In genomic region chr9:77636003-77636402, GRCm38 (mm10) we compare ENCODE assay signal across 21 mouse cellular contexts. TPM values are rescaled to one million over a fixed set of nuclear protein-coding genes. Genes with fewer than 3 reads are reported as not detected.
DNase-seq lines count a peak whose midpoint lies in the region; ATAC-seq and TF ChIP-seq lines count a peak whose summit lies in the region.
"Had no signal": no experiment of that assay in that cellular context is flagged by ENCODE, and none has a peak within 500 bp of the region (broad histone marks: within the 10 kb centered on the region; RNA-seq: fewer than 3 reads in every experiment).

No protein-coding gene starts in this region.

- TF ChIP-seq EP300 in heart, adult 2 months (IDR thresholded peaks at IDR 0.05; ENCODE audit: insufficient read depth, low read depth, low read length) = no peak

- no peak overlapping the region; the same call in 1 of the 2 replicates for H3K4me3 ChIP-seq in heart, adult 2 months
- H3K4me3 ChIP-seq in heart, embryonic 13.5 days = peak overlapping the region; percentile 55
- no peak overlapping the region for H3K4me3 ChIP-seq in limb, embryonic 13.5 days
- H3K4me3 ChIP-seq in limb, embryonic 10.5 days = no peak overlapping the region
- H3K4me3 ChIP-seq in myocyte = peak overlapping the region; percentile 23
- H3K4me3 ChIP-seq: embryonic facial prominence, embryonic 15.5 days; erythroblast, embryonic 14.5 days; forebrain, embryonic 10.5 days; hindbrain, embryonic 10.5 days; intestine, embryonic 15.5 days had no signal

- peaks cover 6% of the 10 kb centered on the region for H3K36me3 ChIP-seq in heart, adult 2 months (ENCODE audit: control insufficient read depth, insufficient read depth, low read length)
- peaks cover 3% of the 10 kb centered on the region; the same call in 1 of the 2 replicates for H3K36me3 ChIP-seq in heart, embryonic 13.5 days
- H3K36me3 ChIP-seq in limb, embryonic 13.5 days = no peaks in the 10 kb centered on the region
- no peaks in the 10 kb centered on the region for H3K36me3 ChIP-seq in limb, embryonic 10.5 days
- H3K36me3 ChIP-seq in myocyte (ENCODE audit: control insufficient read depth, insufficient read depth) = peaks cover 3% of the 10 kb centered on the region
- H3K36me3 ChIP-seq: embryonic facial prominence, embryonic 15.5 days; forebrain, embryonic 10.5 days; hindbrain, embryonic 10.5 days; intestine, embryonic 15.5 days had no signal

- TF ChIP-seq POLR2A in heart, adult 2 months (IDR thresholded peaks at IDR 0.05; ENCODE audit: insufficient read depth, low read depth, low read length) = no peak
- TF ChIP-seq POLR2A in myocyte (IDR thresholded peaks at IDR 0.05; ENCODE audit: insufficient read length, low read depth) = no peak

- H3K4me1 ChIP-seq in heart, adult 2 months (ENCODE audit: control insufficient read depth, insufficient read depth, low read length) = no peaks in the 10 kb centered on the region; the same call in 1 of the 2 replicates
- peaks cover 25% of the 10 kb centered on the region for H3K4me1 ChIP-seq in heart, embryonic 13.5 days
- H3K4me1 ChIP-seq in limb, embryonic 13.5 days = 0 out of 2 replicates have a peak, but pooled peaks cover 3% of the 10 kb centered on the region
- H3K4me1 ChIP-seq in limb, embryonic 10.5 days = peaks cover 4% of the 10 kb centered on the region; the same call in 1 of the 2 replicates
- H3K4me1 ChIP-seq: hindbrain, embryonic 10.5 days; intestine, embryonic 15.5 days had no signal

- WGBS in heart, adult 2 months = 61% methylated on average over 5 of the region's 5 CpGs
- 60% methylated on average over 5 of the region's 5 CpGs for WGBS in heart, embryonic 13.5 days
- WGBS in limb, embryonic 13.5 days = 87% methylated on average over 5 of the region's 5 CpGs
- 89% methylated on average over 5 of the region's 5 CpGs for WGBS in limb, embryonic 10.5 days

- H3K79me2 ChIP-seq in heart, adult 2 months (replicated peaks; ENCODE audit: control insufficient read depth, insufficient read depth, low read length) = no peaks in the 10 kb centered on the region
- H3K79me2 ChIP-seq in myocyte (ENCODE audit: control insufficient read depth, insufficient read depth) = no peaks in the 10 kb centered on the region

- TF ChIP-seq CTCF in heart, adult 2 months (IDR thresholded peaks at IDR 0.05) = no peak

- no peak overlapping the region for H3K9ac ChIP-seq in heart, adult 2 months (ENCODE audit: low read depth, low read length)
- peak overlapping the region; percentile 83 for H3K9ac ChIP-seq in heart, embryonic 13.5 days
- no peak overlapping the region for H3K9ac ChIP-seq in limb, embryonic 13.5 days
- H3K9ac ChIP-seq: embryonic facial prominence, embryonic 15.5 days; hindbrain, embryonic 14.5 days; intestine, embryonic 15.5 days had no signal

- peak overlapping the region; percentile 71 for H3K4me2 ChIP-seq in heart, embryonic 13.5 days
- H3K4me2 ChIP-seq in limb, embryonic 13.5 days (replicated peaks) = no peak overlapping the region
- H3K4me2 ChIP-seq in myocyte (ENCODE audit: low read depth) = peak overlapping the region; percentile 88
- H3K4me2 ChIP-seq: embryonic facial prominence, embryonic 15.5 days; hindbrain, embryonic 14.5 days; intestine, embryonic 15.5 days had no signal

- no peak for ATAC-seq in heart, embryonic 13.5 days (ENCODE audit: extremely low read depth, insufficient number of reproducible peaks, low FRiP score, low TSS enrichment)
- no peak for ATAC-seq in limb, embryonic 13.5 days (ENCODE audit: low FRiP score, low read depth)
- ATAC-seq: forebrain, embryonic 14.5 days; intestine, embryonic 15.5 days had no signal

- no peak for DNase-seq in heart, adult 2 months
- no peak for DNase-seq in heart, postnatal 14 days
- no peak for DNase-seq in heart, postnatal 4 days
- no peak for DNase-seq in limb, embryonic 10.5 days (ENCODE audit: low spot score)
- DNase-seq in left cerebral cortex, adult 18-20 months (ENCODE audit: low spot score in 2 of 2) = no peak
- DNase-seq: adrenal gland, adult 2 months; adrenal gland, postnatal 25 days; cerebellum, adult 18-20 months; cerebellum, adult 9-11 months; cerebellum, postnatal 36 days had no signal

- peak overlapping the region; percentile 18 for H3ac ChIP-seq in myocyte (ENCODE audit: control insufficient read depth, insufficient read length)

- intact Hi-C loops in heart, adult 2 months (cut with DNase I) = no loop called here
- intact Hi-C loops in heart, postnatal 14 days (cut with DNase I) = no loop called here

- no peaks in the 10 kb centered on the region for H3K9me3 ChIP-seq in heart, embryonic 13.5 days
- H3K9me3 ChIP-seq in limb, embryonic 13.5 days = no peaks in the 10 kb centered on the region
- H3K9me3 ChIP-seq in limb, embryonic 10.5 days (replicated peaks) = no peaks in the 10 kb centered on the region
- H3K9me3 ChIP-seq: embryonic facial prominence, embryonic 15.5 days; forebrain, embryonic 10.5 days; hindbrain, embryonic 10.5 days; intestine, embryonic 15.5 days had no signal

- peak overlapping the region; percentile 90 for H3K27ac ChIP-seq in heart, adult 2 months
- H3K27ac ChIP-seq in heart, embryonic 13.5 days (replicated peaks) = peak overlapping the region; percentile 97
- H3K27ac ChIP-seq in limb, embryonic 13.5 days = 0 out of 2 replicates have a peak overlapping the region, but pooled peaks have one; percentile 17
- no peak overlapping the region for H3K27ac ChIP-seq in limb, embryonic 10.5 days
- H3K27ac ChIP-seq: embryonic facial prominence, embryonic 15.5 days; forebrain, embryonic 10.5 days; hindbrain, embryonic 10.5 days; hindbrain, embryonic 14.5 days; intestine, embryonic 15.5 days had no signal

- H3K27me3 ChIP-seq in heart, adult 2 months (ENCODE audit: control insufficient read depth, insufficient read depth, low read length) = no peaks in the 10 kb centered on the region
- no peaks in the 10 kb centered on the region for H3K27me3 ChIP-seq in heart, embryonic 13.5 days (replicated peaks)
- H3K27me3 ChIP-seq in limb, embryonic 13.5 days = no peaks in the 10 kb centered on the region
- no peaks in the 10 kb centered on the region for H3K27me3 ChIP-seq in limb, embryonic 10.5 days (ENCODE audit: low read depth, poor library complexity, severe bottlenecking)
- H3K27me3 ChIP-seq in myocyte (ENCODE audit: control insufficient read depth, insufficient read depth, insufficient read length) = no peaks in the 10 kb centered on the region
- H3K27me3 ChIP-seq: embryonic facial prominence, embryonic 15.5 days; intestine, embryonic 15.5 days had no signal

TF ChIP-seq in myocyte, 11 proteins besides CTCF, POLR2A, EP300 and RAD21:
- TF ChIP-seq MYOG (IDR thresholded peaks at IDR 0.05; ENCODE audit: control insufficient read depth in 1 of 3, insufficient read depth in 1 of 3, insufficient read length in 2 of 3, low read depth in 2 of 3) = no peak
- no peak for TF ChIP-seq USF1 (IDR thresholded peaks at IDR 0.05; ENCODE audit: low read depth)
- no peak for TF ChIP-seq SRF (IDR thresholded peaks at IDR 0.05; ENCODE audit: control insufficient read depth, insufficient read length, low read depth)
- TF ChIP-seq REST (IDR thresholded peaks at IDR 0.05; ENCODE audit: insufficient read depth, insufficient read length) = no peak
- no peak for TF ChIP-seq MAX (IDR thresholded peaks at IDR 0.05; ENCODE audit: low read depth)
- TF ChIP-seq MYOD1 (IDR thresholded peaks at IDR 0.05; ENCODE audit: control insufficient read depth in 1 of 3, insufficient read length in 2 of 3, low read depth in 2 of 3) = no peak
- TF ChIP-seq TCF12 (IDR thresholded peaks at IDR 0.05; ENCODE audit: insufficient read depth, poor library complexity, severe bottlenecking) = no peak
- no peak for TF ChIP-seq CEBPB (IDR thresholded peaks at IDR 0.05; ENCODE audit: insufficient read depth, poor library complexity, severe bottlenecking)
- TF ChIP-seq E2F4 (IDR thresholded peaks at IDR 0.05; ENCODE audit: insufficient read depth) = no peak
- no peak for TF ChIP-seq TCF3 (IDR thresholded peaks at IDR 0.05; ENCODE audit: insufficient read length, low read depth)
- no peak for TF ChIP-seq POLR2AphosphoS2 (IDR thresholded peaks at IDR 0.05; ENCODE audit: insufficient read length, low read depth)
TF ChIP-seq in myocyte: peak in this region for 0.

RNA-seq across cellular contexts. Expression of gene Klhl31, which starts 0.3 kb away (rescaled TPM):
- total RNA-seq in heart, adult 2 months (2021) = 100 to 1,000 TPM; 116 to 122 TPM
- 22.4 and 49.2 TPM in 2 replicates for polyA plus RNA-seq in heart, adult 2 months (2012; rRNA removed)
- 100 to 1,000 TPM; 123 to 134 TPM for total RNA-seq in heart, postnatal 14 days (2021)
- polyA plus RNA-seq in heart, embryonic 13.5 days (2015; fragmentation: Nextera tagmentation; extraction: Ambion mirVana) = 46.2 and 49.9 TPM in 2 replicates
- 10 to 100 TPM; 94.8 to 96.7 TPM for total RNA-seq in heart, postnatal 4 days (2021)
- 8.9 and 10.3 TPM in 2 replicates for polyA plus RNA-seq in limb, embryonic 13.5 days (2015; fragmentation: Nextera tagmentation; extraction: Ambion mirVana)
- polyA plus RNA-seq in limb, embryonic 10.5 days (2016; fragmentation: Nextera tagmentation; extraction: Ambion mirVana) = 0.16 and 0.61 TPM in 2 replicates
- 7.4 TPM for polyA plus RNA-seq in myocyte (2012; fragmentation: generic; extraction: Trizol)
- under 1 TPM; 0.05 to 0.07 TPM for total RNA-seq in left cerebral cortex, adult 18-20 months (2021)
- total RNA-seq: granulocyte monocyte progenitor cell, adult 5-6 weeks had no signal
- polyA plus RNA-seq: adrenal gland, adult 2 months; erythroblast, embryonic 14.5 days had no signal

Comparison
In these comparisons a context has a peak if more than half of its experiments do, and no peak if none do; other contexts are left out.
1. H3K4me3 ChIP-seq: peak in heart, embryonic 13.5 days (single experiment) and myocyte (single experiment); none in heart, adult 2 months (single experiment), limb, embryonic 13.5 days (single experiment) and limb, embryonic 10.5 days (single experiment).